Mouse (Mus musculus) liver, embryonic 15.5 days (tissue): ENCODE measurements around the gene Cdk14. TPM values are rescaled to one million over a fixed set of nuclear protein-coding genes. Genes with fewer than 3 reads are reported as not detected.

ENCODE experiments used
- ATAC-seq: fragments of 200-750 bp; cut with Nextera tagmentation; 2 replicates; pipeline ENCODE4 v1.8.0; 2017; ENCODE audit warnings: moderate number of reproducible peaks, mild to moderate bottlenecking, moderate library complexity; ENCODE audit not compliant: insufficient read depth
- H3K27ac ChIP-seq: fragments of 300-500 bp; sonication (generic); replicated peaks from 2 replicates; pipeline ENCODE4 v1.5.1; 2015; ENCODE audit warnings: mild to moderate bottlenecking, inconsistent platforms
- H3K27me3 ChIP-seq: fragments of 300-500 bp; sonication (generic); 2 replicates; pipeline ENCODE4 v1.6.1; 2015; ENCODE audit warnings: mild to moderate bottlenecking, inconsistent platforms
- H3K36me3 ChIP-seq: fragments of 300-500 bp; sonication (generic); replicated peaks from 2 replicates; pipeline ENCODE4 v1.6.1; 2015; ENCODE audit warnings: moderate library complexity, mild to moderate bottlenecking, inconsistent platforms
- H3K4me1 ChIP-seq: fragments of 300-500 bp; sonication (generic); replicated peaks from 2 replicates; pipeline ENCODE4 v1.6.1; 2015; ENCODE audit warnings: inconsistent platforms
- H3K4me2 ChIP-seq: fragments of 300-500 bp; sonication (generic); 2 replicates; pipeline ENCODE4 v1.6.1; 2015; ENCODE audit warnings: moderate library complexity, mild to moderate bottlenecking, inconsistent platforms
- H3K4me3 ChIP-seq: fragments of 300-500 bp; sonication (generic); replicated peaks from 2 replicates; pipeline ENCODE4 v1.5.1; 2015; ENCODE audit warnings: mild to moderate bottlenecking, inconsistent platforms
- H3K9ac ChIP-seq: fragments of 300-500 bp; sonication (generic); 2 replicates; pipeline ENCODE4 v1.6.1; 2015; ENCODE audit warnings: moderate library complexity, mild to moderate bottlenecking, inconsistent platforms
- H3K9me3 ChIP-seq: fragments of 300-500 bp; sonication (generic); replicated peaks from 2 replicates; pipeline ENCODE4 v1.6.1; 2016; ENCODE audit warnings: inconsistent platforms
- whole genome bisulfite sequencing: fragments of 180-500 bp; shearing (Covaris S2); methylation state at CpG from one replicate; pipeline ENCODE4 v1.1.7; 2015; ENCODE audit warnings: mixed read lengths; ENCODE audit not compliant: insufficient replicate concordance; 5-methylcytosine and 5-hydroxymethylcytosine counted together
- polyA plus RNA-seq: library from polyadenylated mRNA; unstranded; fragments of >200 nt; fragmentation: Nextera tagmentation; extraction: Ambion mirVana; gene quantifications from 2 replicates; pipeline ENCODE4 v1.2.1, GENCODE M21; 2015

Cdk14 gene
- polyA plus RNA-seq, 1 experiment from 2014 or later, result 1.2 TPM

DNA sequence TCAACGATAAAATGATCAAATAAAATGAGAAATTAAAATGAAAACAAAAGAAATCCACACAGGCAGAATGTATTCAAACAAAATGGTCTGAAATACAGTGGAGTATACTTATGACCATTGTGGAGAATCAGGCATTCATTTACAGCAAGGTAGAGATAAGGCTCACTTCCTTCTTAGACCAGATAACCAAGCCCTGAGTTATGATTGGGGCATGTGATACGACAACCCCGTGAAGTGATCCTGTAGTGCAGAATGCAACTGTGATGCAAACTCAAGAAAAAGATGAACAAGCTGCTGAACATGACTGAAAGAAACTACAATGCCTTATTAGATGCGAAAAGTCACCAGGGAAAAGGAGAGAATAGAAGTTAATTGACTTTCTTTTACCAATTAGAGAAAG is 295.5 kb downstream of the Cdk14 start:
- no peaks in the 10 kb centered on the region for H3K27me3 ChIP-seq
- 50% methylated on average over 4 of the region's 4 CpGs for WGBS
- no peak overlapping the region for H3K27ac ChIP-seq
- H3K36me3 ChIP-seq, result no peaks in the 10 kb centered on the region
- H3K4me3 ChIP-seq, result no peak overlapping the region
- no peak overlapping the region for H3K9ac ChIP-seq
- ATAC-seq, result no peak
- H3K9me3 ChIP-seq, result no peaks in the 10 kb centered on the region
- H3K4me2 ChIP-seq, result no peak overlapping the region
- H3K4me1 ChIP-seq, result no peaks in the 10 kb centered on the region

GRCm38 (mm10) chr5:5116775-5117522 is 303.2 kb downstream of the Cdk14 start:
- no peak for ATAC-seq
- Histone ChIP-seq H3K27ac (no peak overlapping the region), H3K27me3 (no peaks in the 10 kb centered on the region), H3K9me3 (no peaks in the 10 kb centered on the region), H3K4me3 (no peak overlapping the region), H3K4me1 (no peaks in the 10 kb centered on the region), H3K9ac (no peak overlapping the region), H3K36me3 (no peaks in the 10 kb centered on the region), H3K4me2 (no peak overlapping the region)
- WGBS, result 59% methylated on average over 5 of the region's 5 CpGs

DNA sequence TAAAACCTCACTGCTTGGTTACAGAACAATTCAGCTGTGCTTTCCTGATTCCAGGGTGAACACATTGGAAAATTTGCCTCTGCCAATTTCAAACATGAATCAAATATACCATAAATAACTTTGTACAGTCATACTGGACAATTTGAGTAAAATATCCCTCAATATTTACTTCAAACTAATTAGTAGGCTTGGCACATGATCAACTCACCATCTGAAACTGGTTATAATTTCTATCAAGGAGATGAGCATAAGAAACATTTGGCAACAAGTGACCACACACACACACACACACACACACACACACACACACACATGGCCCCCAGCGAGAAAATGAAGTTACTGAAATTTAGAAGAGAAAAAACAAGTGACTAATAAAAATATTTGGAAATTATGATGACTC is 304.6 kb downstream of the Cdk14 start:
- Histone ChIP-seq H3K4me1 (no peaks in the 10 kb centered on the region), H3K36me3 (no peaks in the 10 kb centered on the region), H3K9me3 (no peaks in the 10 kb centered on the region), H3K4me2 (no peak overlapping the region), H3K4me3 (no peak overlapping the region), H3K27me3 (no peaks in the 10 kb centered on the region), H3K9ac (no peak overlapping the region), H3K27ac (no peak overlapping the region)
- WGBS, result 46% methylated on average over 1 of the region's 1 CpGs
- no peak for ATAC-seq

DNA sequence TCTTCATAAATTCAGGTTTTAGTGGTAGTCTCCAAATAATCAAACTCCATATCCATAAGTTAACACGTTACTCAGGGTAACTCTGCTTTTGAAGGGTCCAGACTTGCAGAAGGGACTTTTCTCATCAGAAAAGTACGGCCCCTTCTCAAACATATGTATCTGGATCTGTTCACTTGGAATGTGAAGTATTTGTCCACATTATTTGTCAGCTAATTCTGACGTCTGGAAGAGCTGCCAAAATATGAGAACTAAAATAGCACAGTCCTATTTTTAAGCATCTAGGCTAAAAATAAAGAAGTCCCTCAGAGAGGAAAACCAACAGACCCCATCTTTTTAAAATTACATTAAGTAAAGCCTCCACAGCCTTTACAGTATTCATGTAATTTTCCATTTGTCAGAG is 310.5 kb downstream of the Cdk14 start:
- no peaks in the 10 kb centered on the region for H3K36me3 ChIP-seq
- no peaks in the 10 kb centered on the region for H3K27me3 ChIP-seq
- no peak overlapping the region for H3K4me3 ChIP-seq
- no peak overlapping the region for H3K9ac ChIP-seq
- no peak for ATAC-seq
- H3K27ac ChIP-seq, result no peak overlapping the region
- H3K4me1 ChIP-seq, result no peaks in the 10 kb centered on the region
- H3K9me3 ChIP-seq, result no peaks in the 10 kb centered on the region
- H3K4me2 ChIP-seq, result no peak overlapping the region
- 43% methylated on average over 3 of the region's 3 CpGs for WGBS

DNA sequence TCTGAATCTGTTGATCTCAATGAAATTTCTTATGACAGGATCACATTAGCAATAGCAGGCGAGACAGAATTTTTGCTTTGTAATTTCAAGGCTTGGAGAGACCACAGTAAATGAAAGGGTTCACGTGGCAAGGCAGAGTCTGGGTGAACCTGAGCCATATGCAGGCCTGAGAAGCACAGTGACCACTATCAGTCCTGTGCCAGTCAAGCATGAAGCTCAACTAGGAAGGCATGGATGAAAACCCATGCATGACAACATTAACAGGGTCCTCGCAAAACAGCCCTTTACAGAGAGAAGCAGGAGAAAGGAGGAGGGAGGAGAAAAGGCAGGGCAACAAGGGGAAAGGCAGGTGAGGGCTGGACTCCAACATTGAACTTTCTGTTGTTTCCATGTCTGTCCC is 311.1 kb downstream of the Cdk14 start:
- Histone ChIP-seq H3K4me1 (no peaks in the 10 kb centered on the region), H3K27ac (no peak overlapping the region), H3K9me3 (no peaks in the 10 kb centered on the region), H3K27me3 (no peaks in the 10 kb centered on the region), H3K4me2 (no peak overlapping the region), H3K36me3 (no peaks in the 10 kb centered on the region), H3K4me3 (no peak overlapping the region), H3K9ac (no peak overlapping the region)
- ATAC-seq, result no peak
- 58% methylated on average over 3 of the region's 3 CpGs for WGBS

- ATAC-seq, result no peak
- WGBS, result 51% methylated on average over 3 of the region's 3 CpGs
- Histone ChIP-seq H3K9ac (no peak overlapping the region), H3K4me1 (no peaks in the 10 kb centered on the region), H3K4me3 (no peak overlapping the region), H3K4me2 (no peak overlapping the region), H3K27me3 (no peaks in the 10 kb centered on the region), H3K36me3 (no peaks in the 10 kb centered on the region), H3K27ac (no peak overlapping the region), H3K9me3 (no peaks in the 10 kb centered on the region)
Observed at GRCm38 (mm10) chr5:5096248-5096915, 323.7 kb downstream of the Cdk14 start.

- no peak overlapping the region for H3K27ac ChIP-seq
- no peaks in the 10 kb centered on the region for H3K9me3 ChIP-seq
- H3K4me2 ChIP-seq, result no peak overlapping the region
- H3K36me3 ChIP-seq, result no peaks in the 10 kb centered on the region
- 71% methylated on average over 7 of the region's 7 CpGs for WGBS
- ATAC-seq, result no peak
- no peaks in the 10 kb centered on the region for H3K4me1 ChIP-seq
- H3K4me3 ChIP-seq, result no peak overlapping the region
- H3K27me3 ChIP-seq, result no peaks in the 10 kb centered on the region
- H3K9ac ChIP-seq, result no peak overlapping the region
Observed at GRCm38 (mm10) chr5:5092736-5093135, 327.4 kb downstream of the Cdk14 start.

- no peak overlapping the region for H3K4me3 ChIP-seq
- H3K4me1 ChIP-seq, result no peaks in the 10 kb centered on the region
- no peak for ATAC-seq
- H3K27ac ChIP-seq, result no peak overlapping the region
- H3K9ac ChIP-seq, result no peak overlapping the region
- 11% methylated on average over 1 of the region's 1 CpGs for WGBS
- H3K9me3 ChIP-seq, result no peaks in the 10 kb centered on the region
- no peaks in the 10 kb centered on the region for H3K27me3 ChIP-seq
- H3K36me3 ChIP-seq, result no peaks in the 10 kb centered on the region
- no peak overlapping the region for H3K4me2 ChIP-seq
Observed at GRCm38 (mm10) chr5:5071526-5071925, 348.6 kb downstream of the Cdk14 start.

DNA sequence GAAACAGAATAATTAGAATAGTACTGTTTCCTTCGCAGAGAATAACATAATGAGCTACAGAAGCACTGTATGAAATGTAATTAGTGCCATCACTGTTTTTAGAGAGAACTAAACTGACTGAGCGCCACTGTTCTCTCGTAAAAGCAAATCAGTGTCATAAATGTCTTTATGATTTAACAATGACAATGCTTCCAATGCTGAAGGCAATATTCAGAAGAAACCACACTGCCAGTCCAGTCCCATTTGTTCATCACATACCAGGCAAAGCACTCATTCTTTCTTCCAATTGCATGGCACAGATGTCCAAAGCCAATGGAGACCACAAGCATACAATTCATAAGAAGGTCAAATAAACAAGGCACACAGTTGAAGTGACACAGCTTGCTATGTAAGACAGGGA is 355.4 kb downstream of the Cdk14 start:
- 65% methylated on average over 3 of the region's 3 CpGs for WGBS
- no peak overlapping the region for H3K9ac ChIP-seq
- no peak overlapping the region for H3K4me3 ChIP-seq
- ATAC-seq, result no peak
- H3K36me3 ChIP-seq, result no peaks in the 10 kb centered on the region
- H3K4me2 ChIP-seq, result no peak overlapping the region
- no peak overlapping the region for H3K27ac ChIP-seq
- H3K9me3 ChIP-seq, result no peaks in the 10 kb centered on the region
- no peaks in the 10 kb centered on the region for H3K4me1 ChIP-seq
- H3K27me3 ChIP-seq, result no peaks in the 10 kb centered on the region

GRCm38 (mm10) chr5:5056102-5056883 is 363.8 kb downstream of the Cdk14 start:
- Histone ChIP-seq H3K4me3 (no peak overlapping the region), H3K27me3 (no peaks in the 10 kb centered on the region), H3K9me3 (no peaks in the 10 kb centered on the region), H3K27ac (no peak overlapping the region), H3K4me1 (no peaks in the 10 kb centered on the region), H3K36me3 (no peaks in the 10 kb centered on the region), H3K4me2 (no peak overlapping the region), H3K9ac (no peak overlapping the region)
- ATAC-seq, result no peak
- WGBS, result 15% methylated on average over 4 of the region's 4 CpGs

DNA sequence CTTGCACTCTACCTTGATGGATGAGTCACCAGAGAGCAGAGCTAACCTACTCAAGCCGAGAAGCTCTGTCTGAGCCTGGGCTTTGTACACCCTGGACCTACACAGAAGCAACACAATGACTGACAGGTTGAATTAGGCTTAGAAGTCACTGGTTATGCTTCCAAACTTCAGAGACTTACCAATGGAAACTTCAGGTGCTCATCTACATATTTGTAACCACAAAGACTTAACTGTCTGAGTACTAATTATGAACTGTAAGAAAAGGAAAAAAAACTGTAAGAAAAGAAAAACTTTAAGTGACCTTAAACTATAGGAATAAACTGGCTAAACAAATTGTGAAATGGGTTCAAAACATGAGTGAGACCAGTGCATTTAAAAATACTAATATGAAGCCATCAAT is 364.6 kb downstream of the Cdk14 start:
- WGBS, result 27% methylated on average over 1 of the region's 1 CpGs
- H3K4me1 ChIP-seq, result no peaks in the 10 kb centered on the region
- no peaks in the 10 kb centered on the region for H3K27me3 ChIP-seq
- H3K9me3 ChIP-seq, result no peaks in the 10 kb centered on the region
- H3K27ac ChIP-seq, result no peak overlapping the region
- ATAC-seq, result no peak
- H3K9ac ChIP-seq, result no peak overlapping the region
- H3K36me3 ChIP-seq, result no peaks in the 10 kb centered on the region
- H3K4me3 ChIP-seq, result no peak overlapping the region
- no peak overlapping the region for H3K4me2 ChIP-seq
